Mouse (Mus musculus): ENCODE data around the gene Gm10490.
"Not testable (repeated sequence)": the region's sequence is repeated elsewhere in the genome, so short reads cannot be mapped to it uniquely, and the experiment has no call there.

Gene Gm10490

GRCm38 (mm10) chrX:7909242-7909641, at the start of gene Gm10490:
Gene Gm10490 (plus strand): TSS chrX:7909542.
- not testable (repeated sequence) for DNase-seq

GRCm38 (mm10) chrX:7863181-7863580, 46.2 kb upstream of the Gm10490 start:
- no peak for DNase-seq

- DNase-seq: no peak
Measured at GRCm38 (mm10) chrX:7864551-7864950, 44.8 kb upstream of the Gm10490 start.

GRCm38 (mm10) chrX:7865343-7865742, 44.0 kb upstream of the Gm10490 start:
- no peak for DNase-seq

GRCm38 (mm10) chrX:7865786-7866185, 43.6 kb upstream of the Gm10490 start:
- DNase-seq: no peak

- no peak for DNase-seq
Measured at GRCm38 (mm10) chrX:7867141-7867540, 42.2 kb upstream of the Gm10490 start.

GRCm38 (mm10) chrX:7868506-7868905, 40.8 kb upstream of the Gm10490 start:
- DNase-seq: no peak

- DNase-seq: no peak
Measured at GRCm38 (mm10) chrX:7869826-7870225, 39.5 kb upstream of the Gm10490 start.

GRCm38 (mm10) chrX:7878007-7878419, 31.3 kb upstream of the Gm10490 start, which contains the start of gene Pim2:
Gene Pim2 (plus strand): TSS chrX:7878262.
- peak; percentile 78 for DNase-seq

- DNase-seq: peak; percentile 27
Measured at GRCm38 (mm10) chrX:7878495-7878894, 30.8 kb upstream of the Gm10490 start.

GRCm38 (mm10) chrX:7879819-7880218, 29.5 kb upstream of the Gm10490 start:
- DNase-seq: peak; percentile 44

GRCm38 (mm10) chrX:7883841-7884567, 25.3 kb upstream of the Gm10490 start, which contains the start of gene Slc35a2:
Gene Slc35a2 (plus strand): TSS chrX:7884028.
- DNase-seq: peak; percentile 74

GRCm38 (mm10) chrX:7898211-7898610, 11.1 kb upstream of the Gm10490 start:
- DNase-seq: no peak

- DNase-seq: peak; percentile 74
Measured at GRCm38 (mm10) chrX:7898880-7899874, 10.2 kb upstream of the Gm10490 start, which contains the start of the genes Pqbp1 and Timm17b. Gene Pqbp1 (minus strand): TSS chrX:7899269. Gene Timm17b (plus strand): TSS chrX:7899357.

GRCm38 (mm10) chrX:7904441-7904840, 4.9 kb upstream of the Gm10490 start:
- no peak for DNase-seq

- no peak for DNase-seq
Measured at GRCm38 (mm10) chrX:7907735-7908134, 1.6 kb upstream of the Gm10490 start, which contains the start of gene Gm10491. Gene Gm10491 (minus strand): TSS chrX:7907835.

GRCm38 (mm10) chrX:7910473-7910872, 1.1 kb downstream of the Gm10490 start:
- no peak for DNase-seq

GRCm38 (mm10) chrX:7915669-7916068, 6.3 kb downstream of the Gm10490 start:
- not testable (repeated sequence) for DNase-seq

- not testable (repeated sequence) for DNase-seq
Measured at GRCm38 (mm10) chrX:7917960-7918359, 8.6 kb downstream of the Gm10490 start.

- DNase-seq: peak; percentile 67
Measured at GRCm38 (mm10) chrX:7919601-7920383, 10.4 kb downstream of the Gm10490 start, which contains the start of gene Pcsk1n. Gene Pcsk1n (plus strand): TSS chrX:7919822.

GRCm38 (mm10) chrX:7922032-7922431, 12.7 kb downstream of the Gm10490 start:
- DNase-seq: peak; percentile 10

- no peak for DNase-seq
Measured at GRCm38 (mm10) chrX:7926266-7926665, 16.9 kb downstream of the Gm10490 start.

Measured in right cerebral cortex, postnatal 4 days (tissue).